Mouse (Mus musculus): ENCODE measurements around the gene Trim8.

The Trim8 gene

DNA sequence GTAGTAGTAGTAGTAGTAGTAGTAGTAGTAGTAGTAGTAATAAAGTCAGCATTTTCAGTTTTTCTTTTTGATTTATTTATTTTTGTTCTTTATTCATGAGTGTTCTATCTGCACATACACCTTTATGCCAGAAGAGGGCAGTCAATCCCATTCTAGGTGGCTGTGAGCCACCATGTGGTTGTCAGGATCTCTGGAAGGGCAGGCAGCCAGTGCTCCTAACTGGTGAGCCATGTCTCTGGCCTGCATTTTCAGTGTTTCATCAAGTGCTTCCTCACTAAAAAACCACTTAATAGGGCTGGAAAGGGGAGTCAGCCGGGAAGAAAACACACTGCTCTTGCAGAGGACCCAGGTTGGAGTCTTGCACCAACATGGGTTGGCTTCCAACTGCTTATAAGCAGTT, 60.6 kb downstream of the Trim8 start:
- DNase-seq: peak; percentile 56

DNA sequence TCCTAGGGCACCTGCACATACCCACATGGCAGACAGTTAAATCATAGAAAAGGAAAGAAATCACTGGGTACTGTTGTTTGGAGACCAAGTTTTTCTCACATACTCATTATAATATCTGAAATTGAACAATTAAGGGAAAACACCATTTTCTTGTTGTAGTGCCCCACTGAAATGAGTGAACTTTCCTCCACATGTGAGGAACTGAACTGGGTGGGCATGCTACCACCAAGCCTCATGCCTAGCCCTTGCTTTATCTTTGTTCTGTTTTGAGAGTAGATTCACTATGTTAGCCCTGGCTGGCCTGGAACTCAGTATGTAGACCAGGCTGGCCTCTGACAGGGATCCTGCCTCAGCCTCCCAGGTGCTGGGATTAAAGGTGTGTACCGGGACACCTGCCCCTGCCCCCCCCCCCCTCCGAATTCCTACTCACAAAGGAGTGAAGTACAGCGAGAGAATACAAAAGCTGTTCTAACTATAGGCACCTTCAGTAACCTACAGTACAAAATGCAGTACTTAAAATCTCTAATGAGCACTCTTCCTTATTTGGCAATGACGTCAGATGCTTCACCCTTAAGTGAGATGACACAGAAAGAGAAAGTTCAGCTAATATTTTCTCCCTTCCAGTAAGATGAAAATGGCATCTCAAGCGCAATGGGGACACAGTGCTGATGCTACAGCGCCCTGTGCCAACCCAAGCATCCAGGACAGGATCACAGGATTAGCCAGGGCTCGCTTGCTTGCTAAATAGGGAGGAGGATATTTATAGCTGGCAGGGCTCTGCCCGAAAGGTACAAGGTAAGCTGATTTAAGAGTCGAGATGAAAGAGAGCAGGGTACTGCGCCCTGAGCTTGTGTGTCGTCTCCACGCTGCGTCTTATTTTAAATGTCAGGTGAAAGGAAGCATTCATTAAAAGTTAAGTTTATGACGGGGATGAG, 61.3 kb downstream of the Trim8 start:
- DNase-seq: no peak

DNA sequence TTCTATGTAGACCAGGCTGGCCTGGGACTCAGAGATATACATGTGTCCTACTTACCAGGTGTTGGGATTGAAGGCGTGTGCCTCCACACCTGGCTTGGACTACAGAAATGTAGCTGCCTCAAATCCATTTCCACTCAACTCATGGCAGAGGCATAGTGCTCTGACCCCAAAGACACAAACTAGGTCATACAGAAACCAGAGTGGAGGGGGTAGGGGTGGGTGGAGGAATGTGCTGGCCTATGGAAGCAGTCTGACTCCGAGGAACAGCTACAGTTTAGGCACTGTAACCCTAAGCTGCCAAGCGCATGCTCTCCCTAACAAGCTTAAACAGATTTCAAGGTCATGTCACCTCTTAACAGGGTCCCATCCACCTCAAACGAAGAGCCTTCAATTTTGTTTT, 62.1 kb downstream of the Trim8 start:
- DNase-seq: no peak

- DNase-seq: no peak
These were observed 62.6 kb downstream of the Trim8 start for GRCm38 (mm10) chr19:46564043-46564462.
